Mouse (Mus musculus) lung, postnatal 0 days (tissue): ENCODE measurements around the gene Stk17b. TPM values are rescaled to one million over a fixed set of nuclear protein-coding genes. Genes with fewer than 3 reads are reported as not detected.

ENCODE experiments used
- ATAC-seq: fragments of 200-750 bp; cut with Nextera tagmentation; 2 replicates; pipeline ENCODE4 v1.8.0; 2017; ENCODE audit warnings: moderate library complexity
- DNase-seq: peaks from one replicate; pipeline ENCODE4 v3.0.0-alpha.2; 2016; ENCODE audit warnings: low spot score
- H3K27ac ChIP-seq: fragments of 300-500 bp; sonication (generic); 2 replicates; pipeline ENCODE4 v1.5.1; 2014; ENCODE audit warnings: antibody characterized with exemption, mild to moderate bottlenecking, low read length, mixed read lengths
- H3K27me3 ChIP-seq: fragments of 300-500 bp; sonication (generic); replicated peaks from 2 replicates; pipeline ENCODE4 v1.6.1; 2014; ENCODE audit warnings: low read length, mixed read lengths; ENCODE audit not compliant: insufficient read depth
- H3K36me3 ChIP-seq: fragments of 300-500 bp; sonication (generic); 2 replicates; pipeline ENCODE4 v1.6.1; 2014; ENCODE audit warnings: low read length, mixed read lengths; ENCODE audit not compliant: insufficient read depth
- H3K4me1 ChIP-seq: fragments of 300-500 bp; sonication (generic); 2 replicates; pipeline ENCODE4 v1.6.1; 2014; ENCODE audit warnings: antibody characterized with exemption, low read depth, low read length, mixed read lengths; ENCODE audit not compliant: insufficient read depth
- H3K4me2 ChIP-seq: fragments of 300-500 bp; sonication (generic); replicated peaks from 2 replicates; pipeline ENCODE4 v1.6.1; 2014; ENCODE audit warnings: low read depth, mild to moderate bottlenecking, low read length, moderate library complexity, mixed read lengths
- H3K4me3 ChIP-seq: fragments of 300-500 bp; sonication (generic); 2 replicates; pipeline ENCODE4 v1.5.1; 2014; ENCODE audit warnings: low read depth, low read length
- H3K9ac ChIP-seq: fragments of 300-500 bp; sonication (generic); replicated peaks from 2 replicates; pipeline ENCODE4 v1.6.1; 2014; ENCODE audit warnings: low read depth, mild to moderate bottlenecking
- H3K9me3 ChIP-seq: fragments of 300-500 bp; sonication (generic); 2 replicates; pipeline ENCODE4 v1.6.1; 2016; ENCODE audit warnings: low read length, mixed read lengths
- CTCF ChIP-seq: IDR thresholded peaks from 2 replicates; pipeline ENCODE4 v1.5.1; 2016; ENCODE audit warnings: antibody characterized with exemption, mild to moderate bottlenecking
- EP300 ChIP-seq: IDR thresholded peaks from 2 replicates; pipeline ENCODE4 v1.6.1; 2016; ENCODE audit warnings: antibody characterized with exemption, mild to moderate bottlenecking, control low read depth
- WGBS: fragments of 180-500 bp; shearing (Covaris S2); extraction: QIAGEN DNeasy Blood & Tissue Kit; methylation state at CpG from one replicate; pipeline ENCODE4 v1.1.7; 2014; 5-methylcytosine and 5-hydroxymethylcytosine counted together
- polyA plus RNA-seq: library from polyadenylated mRNA; unstranded; fragments of >200 nt; fragmentation: Nextera tagmentation; extraction: Ambion mirVana; gene quantifications from 2 replicates; pipeline ENCODE4 v1.2.1, GENCODE M21; 2015

The Stk17b gene
- 16.3 and 20.0 TPM in 2 replicates for polyA plus RNA-seq

DNA sequence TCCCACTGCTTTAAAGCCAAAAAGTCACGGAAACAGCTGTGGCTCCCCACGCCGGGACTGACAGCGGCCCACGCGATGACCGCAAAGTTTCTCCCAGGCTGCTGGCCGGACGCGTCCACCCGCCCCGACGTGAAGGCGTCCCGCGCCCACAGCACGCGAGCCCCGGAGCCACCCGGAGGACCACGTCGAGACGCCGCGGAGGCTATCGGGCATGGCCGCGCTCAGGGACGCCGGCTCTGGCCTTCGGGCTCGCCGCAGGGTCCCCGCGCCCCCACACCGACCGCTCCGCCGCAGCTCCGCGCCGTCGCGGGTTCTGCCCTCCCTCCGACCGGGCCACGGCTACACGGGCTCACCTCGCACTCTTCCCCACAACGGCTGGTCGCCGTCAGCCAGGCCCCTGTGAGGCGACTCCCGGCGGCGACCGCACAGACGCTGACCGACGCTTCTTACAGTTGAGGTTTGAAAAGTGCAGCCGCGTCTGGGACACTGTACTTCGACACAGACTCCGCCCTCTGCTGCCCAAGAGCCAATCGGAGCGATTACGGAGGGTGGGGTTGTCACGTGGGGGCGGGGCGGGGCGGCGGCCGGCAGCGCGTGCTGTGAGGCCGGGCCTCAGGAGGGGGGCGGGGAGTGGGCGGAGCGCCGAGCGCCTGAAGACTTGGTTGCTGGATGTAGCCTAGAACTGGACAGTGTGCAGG lies at the start of gene Stk17b:
Gene Stk17b (minus strand): TSS at position 504 of the 698 bp plus-strand sequence.
- H3K4me3 ChIP-seq, result peak within 1 kb of the TSS; percentile 91
- no peaks in the 10 kb centered on the region for H3K27me3 ChIP-seq
- peak within 1 kb of the TSS; percentile 89 for H3K27ac ChIP-seq
- TF ChIP-seq CTCF (peak; percentile 21; the same call in 1 of the 2 replicates), EP300 (no peak)
- no peaks in the 10 kb centered on the region for H3K36me3 ChIP-seq
- DNase-seq (peak; percentile 99), ATAC-seq (peak; percentile 98)
- peak within 1 kb of the TSS; percentile 64 for H3K9ac ChIP-seq
- H3K4me1 ChIP-seq, result no peaks in the 10 kb centered on the region
- peak within 1 kb of the TSS; percentile 68 for H3K4me2 ChIP-seq
- under 1% methylated on average over 75 of the region's 81 CpGs for whole genome bisulfite sequencing
- no peaks in the 10 kb centered on the region for H3K9me3 ChIP-seq

DNA sequence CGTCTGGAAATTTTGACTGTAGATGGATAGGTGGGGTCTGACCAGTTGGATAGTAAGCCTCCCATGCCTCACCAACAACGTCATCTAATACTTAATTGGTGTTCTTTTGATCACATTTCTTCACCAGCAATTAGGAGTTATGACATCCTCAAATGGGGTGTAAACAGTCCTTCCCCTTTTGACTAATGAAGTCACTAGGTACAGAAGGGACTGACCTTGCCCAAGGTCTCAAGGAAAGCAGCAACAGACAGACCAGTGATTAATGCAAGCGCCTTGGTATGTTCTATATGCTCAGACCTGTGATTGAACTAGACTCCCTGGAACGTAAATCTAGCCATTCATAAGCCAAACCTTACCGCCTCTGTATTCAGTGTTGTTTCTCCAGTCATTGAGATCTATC lies 45.3 kb upstream of the Stk17b start:
- Histone ChIP-seq H3K27ac (no peak overlapping the region), H3K4me1 (no peaks in the 10 kb centered on the region), H3K9ac (no peak overlapping the region), H3K4me3 (no peak overlapping the region), H3K4me2 (no peak overlapping the region), H3K9me3 (no peaks in the 10 kb centered on the region), H3K27me3 (no peaks in the 10 kb centered on the region), H3K36me3 (0 out of 2 replicates have a peak, but pooled peaks cover 9% of the 10 kb centered on the region)
- TF ChIP-seq CTCF (no peak), EP300 (no peak)
- ATAC-seq, result no peak
- 86% methylated on average over 5 of the region's 5 CpGs for WGBS
- no peak for DNase-seq

DNA sequence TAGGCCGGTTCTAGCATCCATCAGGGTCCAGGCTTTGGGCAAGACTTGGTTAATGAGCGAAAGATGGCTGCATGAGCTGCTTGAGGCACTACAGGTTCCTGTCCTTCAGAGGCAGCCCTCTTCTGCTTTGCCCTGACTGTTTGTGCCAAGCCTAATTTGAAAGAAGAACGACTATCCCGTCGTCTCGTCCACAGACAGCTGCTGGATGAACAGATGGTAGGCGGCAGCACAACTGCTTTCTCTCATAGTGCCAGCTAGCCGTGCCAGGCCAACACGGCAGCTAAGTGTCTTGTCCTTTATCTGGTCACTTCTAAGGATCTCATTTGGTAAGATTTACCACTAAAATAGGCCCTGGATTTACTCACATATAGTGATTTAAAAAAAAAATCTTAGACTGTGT lies 44.1 kb upstream of the Stk17b start:
- no peak for DNase-seq
- TF ChIP-seq EP300 (no peak), CTCF (no peak)
- no peaks in the 10 kb centered on the region for H3K27me3 ChIP-seq
- H3K9ac ChIP-seq, result no peak overlapping the region
- 0 out of 2 replicates have a peak, but pooled peaks cover 9% of the 10 kb centered on the region for H3K36me3 ChIP-seq
- 79% methylated on average over 9 of the region's 9 CpGs for WGBS
- H3K4me2 ChIP-seq, result no peak overlapping the region
- no peak overlapping the region for H3K4me3 ChIP-seq
- H3K27ac ChIP-seq, result no peak overlapping the region
- H3K4me1 ChIP-seq, result no peaks in the 10 kb centered on the region
- no peaks in the 10 kb centered on the region for H3K9me3 ChIP-seq
- ATAC-seq, result no peak

DNA sequence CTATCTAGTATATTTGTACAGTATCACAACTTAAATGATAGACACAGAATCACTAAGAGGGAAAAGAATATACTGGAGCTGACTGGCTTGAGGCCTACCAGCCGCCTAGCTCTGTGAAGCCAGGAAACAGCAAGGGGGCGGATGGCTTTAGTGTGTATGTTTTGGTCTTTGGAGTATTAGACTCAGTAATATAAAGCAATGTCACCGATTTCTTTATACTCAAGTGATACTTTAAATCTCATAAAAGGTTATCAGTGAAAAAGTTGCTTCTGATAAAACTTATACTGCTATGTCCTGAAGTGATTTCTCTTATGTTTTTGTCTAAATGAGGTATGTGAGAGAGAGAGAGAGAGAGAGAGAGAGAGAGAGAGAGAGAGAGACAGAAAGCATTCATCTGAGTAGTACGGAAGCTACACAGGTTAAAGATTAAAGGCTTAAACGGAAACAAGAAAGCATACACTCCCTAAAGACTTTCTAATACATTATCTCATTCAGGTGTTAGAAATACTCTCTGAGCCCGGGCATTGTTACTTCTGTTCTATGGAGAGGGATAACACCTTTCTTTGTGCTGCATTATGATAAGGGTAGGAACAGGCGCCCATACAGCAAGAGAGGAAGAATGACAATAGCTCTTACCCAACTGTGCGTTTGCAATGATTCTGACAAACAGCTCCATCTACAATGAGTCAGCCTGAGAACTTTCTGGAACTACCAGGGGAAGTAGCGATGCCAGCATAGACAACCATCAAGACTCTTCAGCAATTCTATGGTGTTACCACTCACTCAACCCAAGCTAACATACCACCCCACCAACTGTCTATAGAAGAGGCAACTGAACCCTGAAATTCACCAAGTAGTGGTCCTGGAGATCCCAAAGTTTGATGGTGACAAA lies 39.7 kb upstream of the Stk17b start:
- 77% methylated on average over 9 of the region's 9 CpGs for WGBS
- no peak overlapping the region for H3K27ac ChIP-seq
- no peak overlapping the region for H3K9ac ChIP-seq
- no peak overlapping the region for H3K4me3 ChIP-seq
- no peaks in the 10 kb centered on the region for H3K27me3 ChIP-seq
- ATAC-seq (no peak; the same call in 1 of the 2 replicates), DNase-seq (peak; percentile 35)
- H3K9me3 ChIP-seq, result no peaks in the 10 kb centered on the region
- H3K4me2 ChIP-seq, result no peak overlapping the region
- no peaks in the 10 kb centered on the region for H3K36me3 ChIP-seq
- H3K4me1 ChIP-seq, result no peaks in the 10 kb centered on the region
- TF ChIP-seq EP300, result no peak
- TF ChIP-seq CTCF, result no peak

DNA sequence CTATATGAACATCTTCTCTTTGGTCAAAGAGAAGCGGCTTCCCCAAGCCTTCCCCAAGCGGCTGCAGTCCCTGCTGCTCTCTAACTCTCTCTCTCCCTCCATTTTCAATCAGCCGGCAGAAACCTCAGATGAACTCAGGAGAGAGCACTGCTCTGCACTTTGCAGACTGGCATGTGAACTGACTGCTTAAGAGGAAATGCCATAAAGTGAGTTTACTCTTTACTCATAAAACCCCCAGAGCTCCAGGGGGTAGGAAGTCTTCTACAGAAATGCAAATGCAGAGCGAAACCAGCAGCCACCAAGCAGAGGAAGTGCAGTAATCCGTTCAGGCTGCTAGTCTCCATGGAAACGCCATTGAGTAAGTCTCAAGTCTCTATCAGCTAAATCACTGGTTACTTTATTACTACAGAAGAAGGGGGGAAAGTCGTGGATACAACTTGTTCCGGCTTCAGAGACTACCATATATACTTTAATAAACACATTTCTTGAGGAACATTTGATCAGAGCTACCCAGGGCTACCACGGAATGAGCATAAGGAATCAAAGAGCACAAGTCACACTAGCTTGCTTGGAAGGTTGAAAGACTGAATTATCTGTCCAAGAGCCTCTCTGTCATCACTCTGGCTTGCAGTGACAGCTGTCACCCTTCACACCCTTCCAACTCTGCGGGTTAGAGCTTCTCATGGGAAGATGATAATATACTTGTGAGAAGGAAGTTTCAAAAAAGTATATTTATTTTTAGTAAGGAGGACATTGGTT lies 38.8 kb upstream of the Stk17b start:
- Histone ChIP-seq H3K4me2 (peak overlapping the region; percentile 37; the same call in 1 of the 2 replicates), H3K9me3 (no peaks in the 10 kb centered on the region), H3K36me3 (no peaks in the 10 kb centered on the region), H3K27ac (peak overlapping the region; percentile 52; the same call in 1 of the 2 replicates), H3K9ac (no peak overlapping the region), H3K4me3 (peak overlapping the region; percentile 18; the same call in 1 of the 2 replicates), H3K4me1 (no peaks in the 10 kb centered on the region), H3K27me3 (no peaks in the 10 kb centered on the region)
- 12% methylated on average over 10 of the region's 10 CpGs for WGBS
- peak; percentile 79 for ATAC-seq
- peak; percentile 85 for DNase-seq
- TF ChIP-seq EP300 (no peak), CTCF (no peak)

DNA sequence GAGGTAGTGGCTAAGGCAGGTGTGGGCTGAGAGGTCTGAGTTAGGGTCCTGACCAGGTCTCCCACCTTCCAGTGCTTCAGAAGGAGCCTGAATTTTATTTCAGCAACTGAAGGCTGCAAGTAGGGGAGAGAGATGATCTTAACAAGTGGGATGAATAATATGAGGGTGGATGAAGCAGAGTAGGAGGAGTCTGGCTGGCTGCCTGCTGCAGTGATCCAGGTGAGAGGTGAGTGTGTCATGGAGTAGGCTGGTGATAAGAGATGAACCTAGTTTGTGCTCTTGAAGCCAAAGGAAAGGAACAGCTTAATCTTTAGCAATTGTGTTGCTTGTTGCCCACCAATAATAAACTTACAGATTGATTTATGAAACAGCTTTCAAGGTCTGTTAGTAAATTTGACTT lies 37.0 kb upstream of the Stk17b start:
- Histone ChIP-seq H3K4me3 (no peak overlapping the region), H3K4me2 (no peak overlapping the region), H3K27ac (no peak overlapping the region), H3K27me3 (no peaks in the 10 kb centered on the region), H3K9me3 (no peaks in the 10 kb centered on the region), H3K4me1 (no peaks in the 10 kb centered on the region), H3K36me3 (no peaks in the 10 kb centered on the region), H3K9ac (no peak overlapping the region)
- TF ChIP-seq CTCF, result no peak
- TF ChIP-seq EP300, result no peak
- DNase-seq, result no peak
- no peak for ATAC-seq
